8 mouse cellular contexts compared by ENCODE assay signal in genomic region chr5:9160831-9161455, GRCm38 (mm10). TPM values are rescaled to one million over a fixed set of nuclear protein-coding genes. Genes with fewer than 3 reads are reported as not detected.
DNase-seq lines count a peak whose midpoint lies in the region; ATAC-seq lines count a peak whose summit lies in the region.

No protein-coding gene starts in this region.

- no peaks in the 10 kb centered on the region for H3K9me3 ChIP-seq in forebrain, embryonic 12.5 days
- no peaks in the 10 kb centered on the region for H3K9me3 ChIP-seq in hindbrain, embryonic 15.5 days
- H3K9me3 ChIP-seq in limb, embryonic 12.5 days = no peaks in the 10 kb centered on the region

- H3K4me3 ChIP-seq in forebrain, embryonic 12.5 days (replicated peaks) = peak overlapping the region; percentile 95
- H3K4me3 ChIP-seq in hindbrain, embryonic 15.5 days = peak overlapping the region; percentile 96
- H3K4me3 ChIP-seq in limb, embryonic 12.5 days (replicated peaks) = peak overlapping the region; percentile 93

- H3K9ac ChIP-seq in forebrain, embryonic 12.5 days = peak overlapping the region; percentile 96
- peak overlapping the region; percentile 96 for H3K9ac ChIP-seq in hindbrain, embryonic 15.5 days
- peak overlapping the region; percentile 98 for H3K9ac ChIP-seq in limb, embryonic 12.5 days (replicated peaks)

- no peaks in the 10 kb centered on the region for H3K27me3 ChIP-seq in forebrain, embryonic 12.5 days
- H3K27me3 ChIP-seq in hindbrain, embryonic 15.5 days = no peaks in the 10 kb centered on the region
- H3K27me3 ChIP-seq in limb, embryonic 12.5 days = no peaks in the 10 kb centered on the region

- peaks cover 16% of the 10 kb centered on the region for H3K4me1 ChIP-seq in forebrain, embryonic 12.5 days
- H3K4me1 ChIP-seq in hindbrain, embryonic 15.5 days (replicated peaks) = peaks cover 34% of the 10 kb centered on the region
- H3K4me1 ChIP-seq in limb, embryonic 12.5 days (replicated peaks) = peaks cover 8% of the 10 kb centered on the region; the same call in 1 of the 2 replicates

- WGBS in forebrain, embryonic 12.5 days = under 1% methylated on average over 49 of the region's 55 CpGs
- WGBS in hindbrain, embryonic 15.5 days = under 1% methylated on average over 55 of the region's 55 CpGs
- 1% methylated on average over 55 of the region's 55 CpGs for WGBS in limb, embryonic 12.5 days

- peak overlapping the region; percentile 100 for H3K27ac ChIP-seq in forebrain, embryonic 12.5 days
- peak overlapping the region; percentile 99 for H3K27ac ChIP-seq in hindbrain, embryonic 15.5 days (replicated peaks)
- peak overlapping the region; percentile 100 for H3K27ac ChIP-seq in limb, embryonic 12.5 days

- no peaks in the 10 kb centered on the region for H3K36me3 ChIP-seq in forebrain, embryonic 12.5 days (replicated peaks)
- no peaks in the 10 kb centered on the region for H3K36me3 ChIP-seq in hindbrain, embryonic 15.5 days
- H3K36me3 ChIP-seq in limb, embryonic 12.5 days = peaks cover 13% of the 10 kb centered on the region; the same call in 1 of the 2 replicates

- peak overlapping the region; percentile 60 for H3K4me2 ChIP-seq in forebrain, embryonic 12.5 days
- peak overlapping the region; percentile 76 for H3K4me2 ChIP-seq in hindbrain, embryonic 15.5 days
- H3K4me2 ChIP-seq in limb, embryonic 12.5 days = peak overlapping the region; percentile 68

- ATAC-seq in forebrain, embryonic 12.5 days (ENCODE audit: low FRiP score) = peak; percentile 82
- ATAC-seq in hindbrain, embryonic 15.5 days (ENCODE audit: low FRiP score, low read depth) = peak; percentile 67
- ATAC-seq in limb, embryonic 12.5 days (ENCODE audit: insufficient number of reproducible peaks, insufficient read depth, low FRiP score, low TSS enrichment, low read depth) = peak; percentile 66

- DNase-seq in right cerebral cortex, adult 18-20 months = peak; percentile 28
- no peak for DNase-seq in right cerebral cortex, postnatal 36 days (ENCODE audit: low spot score in 2 of 2)
- DNase-seq in adrenal gland, postnatal 10 days = peak; percentile 65
- DNase-seq in mesoderm, embryonic 11.5 days (ENCODE audit: low read depth, low spot score) = peak; percentile 39
- peak; percentile 71 for DNase-seq in testis, postnatal 10 days (ENCODE audit: low spot score)

RNA-seq across cellular contexts. Expression of gene Dmtf1, which starts 0.6 kb away (rescaled TPM):
- 10 to 100 TPM; 22.0 to 30.5 TPM for total RNA-seq in adrenal gland, postnatal 10 days (2021)
- polyA plus RNA-seq in forebrain, embryonic 12.5 days (2016; fragmentation: Nextera tagmentation; extraction: Ambion mirVana) = 75.3 and 78.4 TPM in 2 replicates
- polyA plus RNA-seq in hindbrain, embryonic 15.5 days (2015; fragmentation: Nextera tagmentation; extraction: Ambion mirVana) = 55.8 and 56.1 TPM in 2 replicates
- 64.4 and 66.9 TPM in 2 replicates for polyA plus RNA-seq in limb, embryonic 12.5 days (2016; fragmentation: Nextera tagmentation; extraction: Ambion mirVana)

Comparison
In these comparisons a context has a peak if more than half of its experiments do, and no peak if none do; other contexts are left out.
1. DNase-seq: peak in right cerebral cortex, adult 18-20 months (single experiment), adrenal gland, postnatal 10 days (single experiment), mesoderm, embryonic 11.5 days (single experiment) and testis, postnatal 10 days (single experiment); none in right cerebral cortex, postnatal 36 days (0 of 2).
2. Peak in every context shown above with its lines, with median percentiles within 50 percentile points of each other: ATAC-seq, H3K27ac ChIP-seq, H3K4me2 ChIP-seq, H3K4me3 ChIP-seq and H3K9ac ChIP-seq.